Mouse (Mus musculus): Measurements from ENCODE around the gene Reln.

The Reln gene

GRCm38 (mm10) chr5:21934173-21934698 lies 410.3 kb downstream of the Reln start:
- DNase-seq (ENCODE audit: low spot score): no peak

- DNase-seq (ENCODE audit: low spot score): no peak
These were observed 411.0 kb downstream of the Reln start for GRCm38 (mm10) chr5:21933340-21934075.

GRCm38 (mm10) chr5:21931151-21931550 lies 413.4 kb downstream of the Reln start:
- no peak for DNase-seq (ENCODE audit: low spot score)

- DNase-seq (ENCODE audit: low spot score): no peak
These were observed 424.2 kb downstream of the Reln start for GRCm38 (mm10) chr5:21920310-21920709.

GRCm38 (mm10) chr5:21919281-21919780 lies 425.2 kb downstream of the Reln start:
- DNase-seq (ENCODE audit: low spot score): no peak

GRCm38 (mm10) chr5:21915973-21916372 lies 428.5 kb downstream of the Reln start:
- no peak for DNase-seq (ENCODE audit: low spot score)

- DNase-seq (ENCODE audit: low spot score): no peak
These were observed 429.7 kb downstream of the Reln start for GRCm38 (mm10) chr5:21914776-21915175.

GRCm38 (mm10) chr5:21912835-21913530 lies 431.5 kb downstream of the Reln start:
- no peak for DNase-seq (ENCODE audit: low spot score)

GRCm38 (mm10) chr5:21910726-21911125 lies 433.8 kb downstream of the Reln start:
- no peak for DNase-seq (ENCODE audit: low spot score)

GRCm38 (mm10) chr5:21909713-21910112 lies 434.8 kb downstream of the Reln start:
- DNase-seq (ENCODE audit: low spot score): no peak

- DNase-seq (ENCODE audit: low spot score): no peak
These were observed 443.1 kb downstream of the Reln start for GRCm38 (mm10) chr5:21901411-21901810.

- DNase-seq (ENCODE audit: low spot score): no peak
These were observed 443.6 kb downstream of the Reln start for GRCm38 (mm10) chr5:21900891-21901290.

- no peak for DNase-seq (ENCODE audit: low spot score)
These were observed 445.6 kb downstream of the Reln start for GRCm38 (mm10) chr5:21898875-21899274.

GRCm38 (mm10) chr5:21896586-21896985 lies 447.9 kb downstream of the Reln start:
- no peak for DNase-seq (ENCODE audit: low spot score)

- no peak for DNase-seq (ENCODE audit: low spot score)
These were observed 450.3 kb downstream of the Reln start for GRCm38 (mm10) chr5:21894168-21894567.

- DNase-seq (ENCODE audit: low spot score): no peak
These were observed 477.8 kb downstream of the Reln start for GRCm38 (mm10) chr5:21866750-21867149.

- peak; percentile 14 for DNase-seq (ENCODE audit: low spot score)
These were observed 478.2 kb downstream of the Reln start for GRCm38 (mm10) chr5:21866311-21866712.

- DNase-seq (ENCODE audit: low spot score): peak; percentile 35
These were observed 479.0 kb downstream of the Reln start, which contains the start of gene Slc26a5 for GRCm38 (mm10) chr5:21865346-21866107. Slc26a5 (minus strand) TSS chr5:21865604.

GRCm38 (mm10) chr5:21858653-21859052 lies 485.8 kb downstream of the Reln start:
- DNase-seq (ENCODE audit: low spot score): no peak

- DNase-seq (ENCODE audit: low spot score): no peak
These were observed 492.7 kb downstream of the Reln start for GRCm38 (mm10) chr5:21851679-21852340.

- no peak for DNase-seq (ENCODE audit: low spot score)
These were observed 497.1 kb downstream of the Reln start for GRCm38 (mm10) chr5:21847438-21847837.

Data from urinary bladder, postnatal 14 days (tissue).